Mouse (Mus musculus) liver, postnatal 0 days (tissue): Measurements from ENCODE around the gene Foxk1.

Experiments
- CTCF ChIP-seq: sonication (generic); IDR thresholded peaks from 2 replicates; pipeline ENCODE4 v1.5.1; 2016; ENCODE audit warnings: antibody characterized with exemption, low read depth
- EP300 ChIP-seq: IDR thresholded peaks from 2 replicates; pipeline ENCODE4 v1.6.1; 2016; ENCODE audit warnings: antibody characterized with exemption, low read depth, mild to moderate bottlenecking

- TF ChIP-seq CTCF: no peak
- no peak for TF ChIP-seq EP300
These were observed 92.0 kb downstream of the Foxk1 start for GRCm38 (mm10) chr5:142493307-142493706.
